Comparison of ENCODE assay signal across 28 mouse cellular contexts in genomic region chr13:30990233-30990632, GRCm38 (mm10). TPM values are rescaled to one million over a fixed set of nuclear protein-coding genes. Genes with fewer than 3 reads are reported as not detected.
DNase-seq lines count a peak whose midpoint lies in the region; ATAC-seq lines count a peak whose summit lies in the region.
"Had no signal": no experiment of that assay in that cellular context is flagged by ENCODE, and none has a peak within 500 bp of the region (broad histone marks: within the 10 kb centered on the region; RNA-seq: fewer than 3 reads in every experiment).

No protein-coding gene starts in this region.

- no peaks in the 10 kb centered on the region for H3K9me3 ChIP-seq in embryonic facial prominence, embryonic 13.5 days
- H3K9me3 ChIP-seq in embryonic facial prominence, embryonic 10.5 days: no peaks in the 10 kb centered on the region
- no peaks in the 10 kb centered on the region for H3K9me3 ChIP-seq in midbrain, embryonic 11.5 days (ENCODE audit: control insufficient read depth, low read length)
- H3K9me3 ChIP-seq in midbrain, embryonic 10.5 days (replicated peaks): no peaks in the 10 kb centered on the region
- H3K9me3 ChIP-seq in stomach, embryonic 14.5 days (ENCODE audit: control insufficient read depth, low read depth, low read length): no peaks in the 10 kb centered on the region
- H3K9me3 ChIP-seq: forebrain, embryonic 13.5 days; hindbrain, embryonic 10.5 days; liver, embryonic 13.5 days; midbrain, embryonic 12.5 days; neural tube, embryonic 15.5 days had no signal

- WGBS in embryonic facial prominence, embryonic 13.5 days: 71% methylated on average over 9 of the region's 9 CpGs
- 78% methylated on average over 9 of the region's 9 CpGs for WGBS in embryonic facial prominence, embryonic 10.5 days
- WGBS in midbrain, embryonic 11.5 days: 78% methylated on average over 9 of the region's 9 CpGs
- 82% methylated on average over 9 of the region's 9 CpGs for WGBS in midbrain, embryonic 10.5 days
- WGBS in stomach, embryonic 14.5 days: 21% methylated on average over 9 of the region's 9 CpGs

- no peaks in the 10 kb centered on the region for H3K36me3 ChIP-seq in embryonic facial prominence, embryonic 13.5 days
- no peaks in the 10 kb centered on the region for H3K36me3 ChIP-seq in embryonic facial prominence, embryonic 10.5 days (replicated peaks)
- no peaks in the 10 kb centered on the region for H3K36me3 ChIP-seq in midbrain, embryonic 11.5 days (ENCODE audit: control insufficient read depth, insufficient read depth, low read length)
- H3K36me3 ChIP-seq in midbrain, embryonic 10.5 days: no peaks in the 10 kb centered on the region
- no peaks in the 10 kb centered on the region for H3K36me3 ChIP-seq in stomach, embryonic 14.5 days (ENCODE audit: control insufficient read depth, insufficient read depth, low read length)
- H3K36me3 ChIP-seq: hindbrain, embryonic 10.5 days; liver, embryonic 13.5 days; midbrain, embryonic 12.5 days; neural tube, embryonic 15.5 days had no signal

- H3K4me3 ChIP-seq in embryonic facial prominence, embryonic 13.5 days: no peak overlapping the region
- no peak overlapping the region for H3K4me3 ChIP-seq in embryonic facial prominence, embryonic 10.5 days
- H3K4me3 ChIP-seq in midbrain, embryonic 11.5 days (ENCODE audit: low read depth, low read length): no peak overlapping the region
- no peak overlapping the region for H3K4me3 ChIP-seq in midbrain, embryonic 10.5 days
- no peak overlapping the region for H3K4me3 ChIP-seq in stomach, embryonic 14.5 days (ENCODE audit: low read depth, low read length)
- H3K4me3 ChIP-seq: erythroblast, embryonic 14.5 days; forebrain, embryonic 13.5 days; hindbrain, embryonic 10.5 days; left cerebral cortex, adult 2 months; liver, embryonic 13.5 days; midbrain, embryonic 12.5 days; neural tube, embryonic 15.5 days had no signal

- H3K4me2 ChIP-seq in embryonic facial prominence, embryonic 13.5 days: no peak overlapping the region
- H3K4me2 ChIP-seq in midbrain, embryonic 11.5 days: no peak overlapping the region
- no peak overlapping the region for H3K4me2 ChIP-seq in stomach, embryonic 14.5 days (replicated peaks; ENCODE audit: low read depth, low read length)
- H3K4me2 ChIP-seq: forebrain, embryonic 13.5 days; heart, embryonic 11.5 days; liver, embryonic 13.5 days; midbrain, embryonic 12.5 days; neural tube, embryonic 15.5 days had no signal

- DNase-seq in embryonic facial prominence, embryonic 10.5 days (ENCODE audit: low spot score): no peak
- peak; percentile 78 for DNase-seq in midbrain, embryonic 11.5 days (ENCODE audit: low spot score, missing footprints)
- no peak for DNase-seq in midbrain, embryonic 10.5 days (ENCODE audit: low spot score)
- DNase-seq in adrenal gland, adult 2 months: no peak
- DNase-seq in heart, postnatal 25 days (ENCODE audit: low spot score): no peak
- DNase-seq: adrenal gland, postnatal 36 days; cerebellum, adult 11-12 months; cerebellum, postnatal 10 days; kidney, adult 18-20 months; kidney, postnatal 10 days; liver, embryonic 13.5 days; right cerebral cortex, adult 18-20 months; right cerebral cortex, postnatal 4 days; thymus, postnatal 14 days had no signal

- peaks cover 38% of the 10 kb centered on the region for H3K27me3 ChIP-seq in embryonic facial prominence, embryonic 13.5 days
- peaks cover 49% of the 10 kb centered on the region for H3K27me3 ChIP-seq in embryonic facial prominence, embryonic 10.5 days (replicated peaks; ENCODE audit: low read depth, poor library complexity, severe bottlenecking)
- H3K27me3 ChIP-seq in midbrain, embryonic 11.5 days (ENCODE audit: control insufficient read depth, insufficient read depth, low read length): peaks cover 2% of the 10 kb centered on the region; the same call in 1 of the 2 replicates
- peaks cover 34% of the 10 kb centered on the region for H3K27me3 ChIP-seq in midbrain, embryonic 10.5 days (ENCODE audit: low read depth, poor library complexity, severe bottlenecking)
- H3K27me3 ChIP-seq in stomach, embryonic 14.5 days (ENCODE audit: control insufficient read depth, insufficient read depth, low read length): no peaks in the 10 kb centered on the region

- H3K4me1 ChIP-seq in embryonic facial prominence, embryonic 13.5 days: peaks cover 9% of the 10 kb centered on the region
- H3K4me1 ChIP-seq in embryonic facial prominence, embryonic 10.5 days: peaks cover 11% of the 10 kb centered on the region
- H3K4me1 ChIP-seq in midbrain, embryonic 11.5 days (ENCODE audit: control insufficient read depth, insufficient read depth, low read length): 0 out of 2 replicates have a peak, but pooled peaks cover 2% of the 10 kb centered on the region
- peaks cover 11% of the 10 kb centered on the region for H3K4me1 ChIP-seq in midbrain, embryonic 10.5 days
- peaks cover 12% of the 10 kb centered on the region; the same call in 1 of the 2 replicates for H3K4me1 ChIP-seq in stomach, embryonic 14.5 days (ENCODE audit: control insufficient read depth, insufficient read depth, low read length)

- no peak overlapping the region for H3K27ac ChIP-seq in embryonic facial prominence, embryonic 13.5 days
- H3K27ac ChIP-seq in embryonic facial prominence, embryonic 10.5 days (replicated peaks): no peak overlapping the region
- no peak overlapping the region for H3K27ac ChIP-seq in midbrain, embryonic 11.5 days (ENCODE audit: low read depth, low read length)
- no peak overlapping the region for H3K27ac ChIP-seq in midbrain, embryonic 10.5 days (replicated peaks)
- no peak overlapping the region for H3K27ac ChIP-seq in stomach, embryonic 14.5 days (ENCODE audit: low read length)
- H3K27ac ChIP-seq: forebrain, embryonic 13.5 days; hindbrain, embryonic 10.5 days; left cerebral cortex, adult 2 months; liver, embryonic 13.5 days; midbrain, embryonic 12.5 days; neural tube, embryonic 15.5 days had no signal

- H3K9ac ChIP-seq in embryonic facial prominence, embryonic 13.5 days: no peak overlapping the region
- H3K9ac ChIP-seq in midbrain, embryonic 11.5 days (ENCODE audit: low read length): no peak overlapping the region
- H3K9ac ChIP-seq in stomach, embryonic 14.5 days (replicated peaks; ENCODE audit: low read depth, low read length): no peak overlapping the region
- H3K9ac ChIP-seq: forebrain, embryonic 13.5 days; liver, embryonic 13.5 days; midbrain, embryonic 12.5 days; neural tube, embryonic 15.5 days had no signal

- intact Hi-C loops in heart, postnatal 25 days (cut with DNase I): loop anchor here (5.0 kb wide), 1 partner anchor 423 kb away; no protein-coding TSS in a partner anchor

- 0 out of 2 replicates have a peak, but pooled peaks have one; percentile 37 for ATAC-seq in embryonic facial prominence, embryonic 13.5 days (ENCODE audit: insufficient number of reproducible peaks, insufficient read depth, low FRiP score, low TSS enrichment, low read depth)
- ATAC-seq in midbrain, embryonic 11.5 days (ENCODE audit: low FRiP score): no peak
- ATAC-seq in stomach, embryonic 14.5 days (ENCODE audit: insufficient number of reproducible peaks, insufficient read depth, low FRiP score, low read depth): peak; percentile 72; the same call in 1 of the 2 replicates
- ATAC-seq: forebrain, embryonic 13.5 days; hindbrain, embryonic 16.5 days had no signal

RNA-seq across cellular contexts. Expression of gene Gm5447, which starts 16.2 kb away (rescaled TPM):
- 0.18 and 0.19 TPM in 2 replicates for polyA plus RNA-seq in embryonic facial prominence, embryonic 13.5 days (2015; fragmentation: Nextera tagmentation; extraction: Ambion mirVana)
- 0.14 and 0.19 TPM in 2 replicates for polyA plus RNA-seq in embryonic facial prominence, embryonic 10.5 days (2016; fragmentation: Nextera tagmentation; extraction: Ambion mirVana)
- not detected in 2 replicates for polyA plus RNA-seq in midbrain, embryonic 11.5 days (2014; fragmentation: Nextera tagmentation; extraction: Ambion mirVana)
- polyA plus RNA-seq in midbrain, embryonic 10.5 days (2016; fragmentation: Nextera tagmentation; extraction: Ambion mirVana): 0.10 and 0.29 TPM in 2 replicates
- 0.13 and 0.14 TPM in 2 replicates for polyA plus RNA-seq in stomach, embryonic 14.5 days (2014; fragmentation: Nextera tagmentation; extraction: Ambion mirVana)
- not detected for total RNA-seq in adrenal gland, adult 2 months (2021)
- polyA plus RNA-seq in adrenal gland, adult 2 months (2012; rRNA removed): not detected in 2 replicates
- not detected for total RNA-seq in heart, postnatal 25 days (2021)
- total RNA-seq: adrenal gland, postnatal 36 days; layer of hippocampus, postnatal 10 days had no signal
- polyA plus RNA-seq: cortical plate, adult 2 months; erythroblast, embryonic 14.5 days; heart, embryonic 11.5 days; heart, postnatal 0 days; hindbrain, embryonic 10.5 days; liver, embryonic 13.5 days; neural tube, embryonic 15.5 days had no signal

RNA-seq across cellular contexts. Expression of gene Exoc2, which starts 16.3 kb away (rescaled TPM):
- polyA plus RNA-seq in embryonic facial prominence, embryonic 13.5 days (2015; fragmentation: Nextera tagmentation; extraction: Ambion mirVana): 32.0 and 33.8 TPM in 2 replicates
- polyA plus RNA-seq in embryonic facial prominence, embryonic 10.5 days (2016; fragmentation: Nextera tagmentation; extraction: Ambion mirVana): 37.4 and 38.7 TPM in 2 replicates
- 41.3 and 49.9 TPM in 2 replicates for polyA plus RNA-seq in midbrain, embryonic 11.5 days (2014; fragmentation: Nextera tagmentation; extraction: Ambion mirVana)
- 36.2 and 40.0 TPM in 2 replicates for polyA plus RNA-seq in midbrain, embryonic 10.5 days (2016; fragmentation: Nextera tagmentation; extraction: Ambion mirVana)
- 36.0 and 37.1 TPM in 2 replicates for polyA plus RNA-seq in stomach, embryonic 14.5 days (2014; fragmentation: Nextera tagmentation; extraction: Ambion mirVana)
- total RNA-seq in adrenal gland, adult 2 months (2021): 10 to 100 TPM; 29.3 to 31.5 TPM
- polyA plus RNA-seq in adrenal gland, adult 2 months (2012; rRNA removed): 5.0 and 6.7 TPM in 2 replicates
- 10 to 100 TPM; 15.6 to 16.1 TPM for total RNA-seq in heart, postnatal 25 days (2021)

RNA-seq across cellular contexts. Expression of gene Hus1b, which starts 42.7 kb away (rescaled TPM):
- polyA plus RNA-seq in embryonic facial prominence, embryonic 13.5 days (2015; fragmentation: Nextera tagmentation; extraction: Ambion mirVana): not detected in 2 replicates
- polyA plus RNA-seq in embryonic facial prominence, embryonic 10.5 days (2016; fragmentation: Nextera tagmentation; extraction: Ambion mirVana): 0.32 TPM in 1 of 2 replicates, not detected in the other
- polyA plus RNA-seq in midbrain, embryonic 11.5 days (2014; fragmentation: Nextera tagmentation; extraction: Ambion mirVana): 0.14 TPM in 1 of 2 replicates, not detected in the other
- polyA plus RNA-seq in midbrain, embryonic 10.5 days (2016; fragmentation: Nextera tagmentation; extraction: Ambion mirVana): 0.10 TPM in 1 of 2 replicates, not detected in the other
- 0.21 and 0.35 TPM in 2 replicates for polyA plus RNA-seq in stomach, embryonic 14.5 days (2014; fragmentation: Nextera tagmentation; extraction: Ambion mirVana)
- under 1 TPM; 0.23 to 0.31 TPM for total RNA-seq in adrenal gland, adult 2 months (2021)
- polyA plus RNA-seq in adrenal gland, adult 2 months (2012; rRNA removed): 0.27 TPM in 1 of 2 replicates, not detected in the other
- total RNA-seq in heart, postnatal 25 days (2021): not detected
- polyA plus RNA-seq: embryonic facial prominence, embryonic 11.5 days; erythroblast, embryonic 14.5 days; forebrain, embryonic 13.5 days; heart, embryonic 11.5 days; heart, postnatal 0 days; hindbrain, embryonic 10.5 days; hindbrain, embryonic 16.5 days; liver, embryonic 13.5 days; neural tube, embryonic 15.5 days had no signal
